15 mouse cellular contexts compared by ENCODE assay signal in the genomic region with DNA sequence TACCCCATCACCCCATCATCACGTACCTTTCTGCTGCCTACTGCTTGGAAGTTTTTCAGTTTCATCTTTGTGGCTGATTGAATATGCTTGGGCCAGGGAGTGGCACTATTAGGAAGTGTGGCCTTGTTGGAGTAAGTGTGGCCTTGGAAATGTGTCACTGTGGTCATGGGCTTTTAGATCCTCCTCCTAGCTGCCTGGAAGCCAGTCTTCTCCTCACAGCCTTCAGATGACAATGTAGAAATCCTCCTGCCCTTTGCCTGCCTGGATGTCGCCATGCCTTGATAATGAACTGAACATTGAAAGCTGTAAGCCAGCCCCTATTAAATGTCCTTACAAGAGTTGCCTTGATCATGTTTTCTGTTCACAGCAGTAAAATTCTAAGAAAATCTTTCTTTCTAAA.
DNase-seq lines count a peak whose midpoint lies in the region.
"Had no signal": no experiment of that assay in that cellular context is flagged by ENCODE, and none has a peak within 500 bp of the region (broad histone marks: within the 10 kb centered on the region; RNA-seq: fewer than 3 reads in every experiment).

No protein-coding gene starts in this region.

- peak; percentile 45 to 83 for DNase-seq in adrenal gland, adult (ENCODE audit: inconsistent age in 2 of 2, low spot score in 1 of 2)
- DNase-seq in adrenal gland, postnatal 25 days, result no peak
- DNase-seq in adrenal gland, adult 8-10 months, result peak; percentile 71
- no peak for DNase-seq in adrenal gland, postnatal 10 days
- DNase-seq in heart, adult 11 months, result peak; percentile 51
- no peak for DNase-seq in heart, adult 18-20 months
- peak; percentile 31 to 45 for DNase-seq in adrenal gland, postnatal 36 days
- DNase-seq in layer of hippocampus, postnatal 36 days, result no peak
- DNase-seq: cerebellum, adult 11 months; cerebellum, adult 18-20 months; cerebellum, adult 8-10 months; cerebellum, adult 9-11 months; cerebellum, postnatal 14 days; cerebellum, postnatal 36 days; embryo, embryonic 11 days had no signal

Comparison
In these comparisons a context has a peak if more than half of its experiments do, and no peak if none do; other contexts are left out.
1. DNase-seq: peak in adrenal gland, adult (2 of 2), adrenal gland, adult 8-10 months (single experiment), heart, adult 11 months (single experiment) and adrenal gland, postnatal 36 days (2 of 2); none in adrenal gland, postnatal 25 days (single experiment), adrenal gland, postnatal 10 days (single experiment), heart, adult 18-20 months (0 of 2) and layer of hippocampus, postnatal 36 days (0 of 2).